Mouse (Mus musculus) ES-E14 (cell line): ENCODE measurements around the gene Esyt1. TPM values are rescaled to one million over a fixed set of nuclear protein-coding genes. Genes with fewer than 3 reads are reported as not detected.

Experiments
- DNase-seq: peaks from one replicate; pipeline ENCODE4 v3.0.0-alpha.2; 2013; ENCODE audit warnings: low read depth, low spot score
- H3K27ac ChIP-seq: 2 replicates; pipeline ENCODE4 v1.5.1; 2012; ENCODE audit warnings: low read depth, mild to moderate bottlenecking, low read length, moderate library complexity, mixed read lengths; ENCODE audit not compliant: poor library complexity, insufficient read depth, severe bottlenecking
- H3K36me3 ChIP-seq: 2 replicates; pipeline ENCODE4 v1.6.1; 2012; ENCODE audit warnings: mild to moderate bottlenecking, low read length, moderate library complexity, mixed read lengths; ENCODE audit not compliant: control insufficient read depth, poor library complexity, insufficient read depth, severe bottlenecking
- H3K4me1 ChIP-seq, 2 experiments: fragments of 150-350 bp in 1 of 2; sonication (generic) in 1 of 2; 2 replicates each; pipeline ENCODE4 v1.6.1; 2012; ENCODE audit warnings: low read length in 2 of 2, mild to moderate bottlenecking in 1 of 2, mixed read lengths in 1 of 2; ENCODE audit not compliant: control insufficient read depth in 2 of 2, insufficient read depth in 2 of 2, poor library complexity in 1 of 2
- H3K4me3 ChIP-seq, 2 experiments: fragments of 150-350 bp in 1 of 2; sonication (generic) in 1 of 2; 2 replicates each; pipeline ENCODE4 v1.5.1; 2012; ENCODE audit warnings: low read length in 2 of 2, low read depth in 1 of 2, mild to moderate bottlenecking in 1 of 2, mixed read lengths in 1 of 2; ENCODE audit not compliant: insufficient read depth in 1 of 2, poor library complexity in 1 of 2, severe bottlenecking in 1 of 2
- H3K9ac ChIP-seq: 2 replicates; pipeline ENCODE4 v1.6.1; 2012; ENCODE audit warnings: low read depth, mild to moderate bottlenecking, low read length, mixed read lengths; ENCODE audit not compliant: poor library complexity, insufficient read depth, severe bottlenecking
- H3K9me3 ChIP-seq: fragments of 150-350 bp; sonication (generic); 2 replicates; pipeline ENCODE4 v1.6.1; 2012; ENCODE audit warnings: low read depth, mild to moderate bottlenecking, low read length; ENCODE audit not compliant: control insufficient read depth, insufficient read depth
- CHD2 ChIP-seq: IDR thresholded peaks from 2 replicates; pipeline ENCODE4 v1.6.1; 2014; ENCODE audit warnings: mild to moderate bottlenecking, low read depth, low read length, inconsistent platforms
- HCFC1 ChIP-seq: IDR thresholded peaks from 2 replicates; pipeline ENCODE4 v1.6.1; 2012; ENCODE audit warnings: low read length, inconsistent platforms, borderline replicate concordance; ENCODE audit not compliant: insufficient read depth
- MAFK ChIP-seq: IDR thresholded peaks from 2 replicates; pipeline ENCODE4 v1.6.1; 2014; ENCODE audit warnings: mild to moderate bottlenecking, low read depth, low read length, inconsistent platforms; ENCODE audit not compliant: insufficient read depth
- ZC3H11A ChIP-seq: IDR thresholded peaks from 2 replicates; pipeline ENCODE4 v1.6.1; 2012; ENCODE audit warnings: low read depth, mild to moderate bottlenecking, inconsistent platforms, low read length, borderline replicate concordance
- ZNF384 ChIP-seq: IDR thresholded peaks from 2 replicates; pipeline ENCODE4 v1.6.1; 2012; ENCODE audit warnings: low read depth, low read length, inconsistent platforms
- in situ Hi-C, 2 experiments: fragments of 600-800 bp; cut with MboI; formaldehyde crosslinking; loops; one replicate each; pipeline ENCODE4 v1.15.1; 2025; ENCODE audit warnings: low sequenced_read_pairs in 2 of 2, inconsistent platforms in 1 of 2; ENCODE audit not compliant: unreplicated experiment in 2 of 2
- total RNA-seq: library from RNA; depleted of rRNA; stranded (reverse); fragments of 300-350 nt; gene quantifications from 2 replicates; pipeline ENCODE4 v1.2.3, GENCODE M21; 2012

The Esyt1 gene
- total RNA-seq, 1 experiment, result 62.7 TPM

DNA sequence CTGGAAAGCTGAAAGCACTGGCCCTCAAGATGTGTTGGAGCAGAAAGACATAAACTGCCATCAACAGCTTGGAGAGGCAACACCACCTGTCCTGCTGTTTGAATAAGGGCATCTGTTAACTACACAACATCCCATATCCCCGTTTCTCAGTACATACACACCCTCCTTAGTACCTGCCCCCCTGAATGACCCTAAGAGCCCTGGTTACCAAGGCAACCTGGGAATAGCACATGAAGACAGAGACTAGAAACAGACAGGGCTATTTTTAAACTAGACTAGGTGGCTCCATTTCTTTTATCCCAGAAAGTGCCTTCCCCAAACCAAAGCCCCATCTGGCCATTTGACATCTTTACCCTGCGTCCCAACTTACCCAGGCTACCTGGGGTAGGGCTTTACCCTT, 17.4 kb upstream of the Esyt1 start:
- Histone ChIP-seq H3K4me3 (no peak overlapping the region), H3K9ac (no peak overlapping the region), H3K36me3 (peaks cover 28% of the 10 kb centered on the region), H3K9me3 (no peaks in the 10 kb centered on the region), H3K27ac (no peak overlapping the region), H3K4me1 (peaks cover 0 to 19% of the 10 kb centered on the region in 2 experiments; a peak in 1 of 4 replicates)
- DNase-seq, result no peak
- TF ChIP-seq MAFK, result no peak
- no peak for TF ChIP-seq CHD2
- no peak for TF ChIP-seq ZC3H11A
- TF ChIP-seq ZNF384, result no peak
- TF ChIP-seq HCFC1, result no peak
- in situ Hi-C loops, result no loop called here

DNA sequence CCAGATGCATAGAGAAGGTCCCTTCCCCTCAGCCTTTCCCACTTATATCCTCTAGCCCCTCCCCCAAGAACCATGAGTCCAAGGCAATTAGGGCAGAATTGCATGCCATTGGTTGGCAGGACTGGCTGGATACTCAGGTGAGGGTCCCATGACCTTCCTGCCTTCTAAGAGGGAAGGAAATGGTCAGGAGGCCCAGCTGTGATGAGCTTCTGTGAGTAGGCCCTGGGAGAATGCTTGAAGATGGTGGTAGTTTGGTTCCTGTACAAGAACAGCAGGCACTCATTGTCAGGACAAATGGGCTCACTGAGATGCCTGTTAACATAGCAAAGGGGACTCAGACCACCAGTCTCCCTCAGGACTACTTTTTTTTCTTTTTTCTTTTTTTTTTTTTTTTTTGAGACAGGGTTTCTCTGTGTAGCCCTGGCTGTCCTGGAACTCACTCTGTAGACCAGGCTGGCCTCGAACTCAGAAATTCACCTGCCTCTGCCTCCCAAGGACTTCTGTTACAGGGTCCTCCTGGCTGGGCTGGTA, 12.7 kb upstream of the Esyt1 start:
- no peak for DNase-seq
- H3K36me3 ChIP-seq, result peaks cover 3% of the 10 kb centered on the region; the same call in 1 of the 2 replicates
- H3K9ac ChIP-seq, result no peak overlapping the region
- H3K9me3 ChIP-seq, result no peaks in the 10 kb centered on the region
- TF ChIP-seq ZC3H11A (no peak), ZNF384 (peak; percentile 91)
- H3K27ac ChIP-seq, result peak overlapping the region; percentile 80; the same call in 1 of the 2 replicates
- in situ Hi-C loops, result no loop called here
- H3K4me3 ChIP-seq, result no peak overlapping the region
- peaks cover 3 to 5% of the 10 kb centered on the region in 2 experiments; a peak in 3 of 4 replicates for H3K4me1 ChIP-seq

DNA sequence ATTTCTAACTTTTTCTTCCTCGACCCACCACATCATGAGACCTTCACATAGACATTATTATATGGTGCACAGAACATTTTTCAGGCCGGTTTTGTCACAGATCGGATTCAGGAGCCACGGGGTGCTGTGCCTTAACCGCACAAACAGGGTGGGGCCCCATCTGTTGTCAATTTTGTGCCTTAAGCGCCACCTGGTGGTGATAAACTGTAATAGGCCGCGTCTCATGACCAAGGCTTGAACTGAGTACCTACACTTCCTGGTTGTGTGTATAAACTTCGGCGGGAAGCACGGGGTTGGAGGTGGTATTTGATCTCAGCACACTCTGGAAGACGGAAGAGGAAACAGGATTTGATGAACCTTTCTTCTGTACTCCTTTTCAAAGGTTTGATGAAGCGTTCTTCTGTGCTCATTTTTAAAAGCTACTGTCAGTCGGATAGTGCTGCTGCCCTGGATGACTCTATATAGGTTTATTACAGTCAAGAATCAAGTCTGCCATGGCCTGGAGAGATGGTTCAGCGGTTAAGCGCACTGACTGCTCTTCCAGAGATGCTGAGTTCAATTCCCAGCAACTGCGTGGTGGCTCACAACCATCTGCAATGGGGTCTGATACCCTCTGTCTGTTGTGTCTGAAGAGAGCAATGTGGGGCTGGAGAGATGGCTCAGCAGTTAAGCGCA, 10.7 kb upstream of the Esyt1 start:
- Histone ChIP-seq H3K9me3 (no peaks in the 10 kb centered on the region), H3K4me3 (peak overlapping the region in 1 of 2 experiments; percentile 34; a peak in 2 of 4 replicates), H3K9ac (no peak overlapping the region)

DNA sequence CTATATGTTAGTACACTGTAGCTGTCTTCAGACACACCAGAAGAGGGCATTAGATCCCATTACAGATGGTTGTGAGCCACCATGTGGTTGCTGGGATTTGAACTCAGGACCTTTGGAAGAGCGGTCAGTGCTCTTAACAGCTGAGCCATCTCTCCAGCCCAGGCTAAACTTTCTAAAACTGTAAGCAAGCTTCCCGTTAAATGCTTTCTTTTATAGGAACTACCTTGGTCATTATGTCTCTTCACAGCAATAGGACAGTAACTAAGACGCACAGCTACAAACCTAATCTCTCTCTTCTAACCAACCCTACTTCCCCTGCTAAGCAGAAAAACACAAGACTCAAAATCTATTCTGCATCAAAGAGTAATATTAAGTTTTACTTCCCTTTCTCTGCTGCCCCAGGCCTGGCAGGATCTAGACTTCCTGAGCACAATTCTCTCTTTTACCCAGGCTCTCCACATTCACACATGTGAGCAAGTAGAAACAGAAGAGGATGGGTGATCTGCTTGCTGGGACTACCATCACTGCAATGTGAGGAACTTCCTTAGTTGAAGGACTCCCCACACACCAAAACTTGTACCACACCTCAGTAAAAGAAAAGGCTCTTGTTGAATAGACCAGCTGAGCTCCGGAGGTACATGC, 10.1 kb upstream of the Esyt1 start:
- H3K9ac ChIP-seq, result no peak overlapping the region
- no peak overlapping the region for H3K27ac ChIP-seq
- H3K9me3 ChIP-seq, result no peaks in the 10 kb centered on the region
- in situ Hi-C loops, result no loop called here
- no peak for TF ChIP-seq HCFC1
- TF ChIP-seq ZC3H11A, result no peak
- TF ChIP-seq ZNF384, result no peak
- no peak for TF ChIP-seq MAFK
- no peak for TF ChIP-seq CHD2
- H3K4me1 ChIP-seq, result peaks cover 3 to 5% of the 10 kb centered on the region in 2 experiments; a peak in 3 of 4 replicates
- H3K36me3 ChIP-seq, result no peaks in the 10 kb centered on the region
- DNase-seq, result no peak
- H3K4me3 ChIP-seq, result peak overlapping the region in 1 of 2 experiments; percentile 34; a peak in 2 of 4 replicates

More for the DNA sequence above, 10.7 kb upstream of the Esyt1 start:
- in situ Hi-C loops, result no loop called here
- H3K36me3 ChIP-seq, result no peaks in the 10 kb centered on the region
- TF ChIP-seq HCFC1 (0 out of 2 replicates have a peak, but pooled peaks have one; percentile 54), CHD2 (no peak), ZC3H11A (peak; percentile 82; the same call in 1 of the 2 replicates)
- H3K4me1 ChIP-seq, result peaks cover 3 to 5% of the 10 kb centered on the region in 2 experiments; a peak in 3 of 4 replicates
- DNase-seq, result peak; percentile 93
- no peak overlapping the region for H3K27ac ChIP-seq
